Mouse (Mus musculus) lung, embryonic 16.5 days (tissue): ENCODE results near the gene Ncf1. TPM values are rescaled to one million over a fixed set of nuclear protein-coding genes. Genes with fewer than 3 reads are reported as not detected.

Source experiments
- ATAC-seq: fragments of 200-750 bp; cut with Nextera tagmentation; 2 replicates; pipeline ENCODE4 v1.8.0; 2017; ENCODE audit warnings: low read depth, mild to moderate bottlenecking, moderate library complexity
- H3K27ac ChIP-seq: fragments of 300-500 bp; sonication (generic); 2 replicates; pipeline ENCODE4 v1.5.1; 2014; ENCODE audit warnings: mild to moderate bottlenecking, control low read depth, low read length
- H3K27me3 ChIP-seq: fragments of 300-500 bp; sonication (generic); 2 replicates; pipeline ENCODE4 v1.6.1; 2014; ENCODE audit warnings: low read depth, low read length, mixed read lengths; ENCODE audit not compliant: control insufficient read depth, insufficient read depth
- H3K36me3 ChIP-seq: fragments of 300-500 bp; sonication (generic); 2 replicates; pipeline ENCODE4 v1.6.1; 2014; ENCODE audit warnings: low read length; ENCODE audit not compliant: control insufficient read depth, insufficient read depth
- H3K4me1 ChIP-seq: fragments of 300-500 bp; sonication (generic); replicated peaks from 2 replicates; pipeline ENCODE4 v1.6.1; 2014; ENCODE audit warnings: low read length, mixed read lengths; ENCODE audit not compliant: control insufficient read depth, insufficient read depth
- H3K4me2 ChIP-seq: fragments of 300-500 bp; sonication (generic); 2 replicates; pipeline ENCODE4 v1.6.1; 2014; ENCODE audit warnings: low read depth, low read length, control low read depth
- H3K4me3 ChIP-seq: fragments of 300-500 bp; sonication (generic); 2 replicates; pipeline ENCODE4 v1.5.1; 2014; ENCODE audit warnings: mild to moderate bottlenecking, low read length, control low read depth
- H3K9ac ChIP-seq: fragments of 300-500 bp; sonication (generic); 2 replicates; pipeline ENCODE4 v1.6.1; 2014; ENCODE audit warnings: low read length, control low read depth
- H3K9me3 ChIP-seq: fragments of 300-500 bp; sonication (generic); 2 replicates; pipeline ENCODE4 v1.6.1; 2016; ENCODE audit warnings: low read length; ENCODE audit not compliant: control insufficient read depth
- WGBS: fragments of 180-500 bp; shearing (Covaris S2); extraction: QIAGEN DNeasy Blood & Tissue Kit; methylation state at CpG from one replicate; pipeline ENCODE4 v1.1.7; 2014; 5-methylcytosine and 5-hydroxymethylcytosine counted together
- polyA plus RNA-seq: library from polyadenylated mRNA; unstranded; fragments of >200 nt; fragmentation: Nextera tagmentation; extraction: Ambion mirVana; gene quantifications from 2 replicates; pipeline ENCODE4 v1.2.1, GENCODE M21; 2015

Gene Ncf1
- polyA plus RNA-seq, 1 experiment from 2014 or later = 9.0 TPM

DNA sequence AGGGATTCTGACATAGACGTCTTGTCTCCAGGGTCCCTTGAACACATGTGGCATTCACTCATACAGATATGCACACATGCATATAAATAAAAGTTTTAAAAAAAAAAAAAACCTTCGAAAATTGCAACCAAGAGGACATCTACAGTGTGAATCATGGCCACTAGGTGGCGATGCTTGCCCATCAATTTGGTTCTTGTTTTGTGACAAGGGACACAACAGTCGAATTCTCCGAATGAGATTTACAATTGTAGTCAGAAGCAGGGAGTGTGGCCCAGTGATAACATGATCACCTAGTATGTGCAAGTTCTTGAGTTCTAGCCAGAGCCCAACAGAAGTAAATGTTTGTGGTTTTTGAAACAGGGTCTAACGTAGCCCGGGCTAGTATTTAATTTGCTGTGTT, 49.6 kb downstream of the Ncf1 start:
- no peak overlapping the region for H3K9ac ChIP-seq
- H3K27me3 ChIP-seq = no peaks in the 10 kb centered on the region
- H3K4me1 ChIP-seq = peaks cover 24% of the 10 kb centered on the region
- ATAC-seq = no peak
- no peak overlapping the region for H3K4me3 ChIP-seq
- H3K4me2 ChIP-seq = no peak overlapping the region
- no peaks in the 10 kb centered on the region for H3K36me3 ChIP-seq
- no peaks in the 10 kb centered on the region for H3K9me3 ChIP-seq
- WGBS = 21% methylated on average over 7 of the region's 7 CpGs
- no peak overlapping the region for H3K27ac ChIP-seq

DNA sequence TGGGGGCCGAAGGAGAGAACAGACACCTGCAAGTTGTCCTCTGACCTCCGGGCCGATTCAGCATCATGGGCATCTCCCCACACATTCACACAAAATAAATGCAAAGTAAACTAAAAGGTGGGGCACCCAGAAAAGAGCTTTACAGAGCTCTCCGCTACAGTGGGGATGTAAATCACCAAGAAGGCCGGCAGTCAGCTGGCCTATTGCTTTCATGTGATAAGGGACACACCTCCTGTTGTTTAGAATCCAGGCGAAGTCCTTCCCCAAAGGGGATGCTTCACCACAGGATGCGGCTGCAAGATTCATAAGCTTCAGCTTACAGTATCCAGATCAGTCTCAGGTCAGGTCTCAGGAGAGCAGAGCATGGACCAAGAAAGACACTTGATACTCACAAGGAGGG, 50.9 kb downstream of the Ncf1 start:
- Histone ChIP-seq H3K4me1 (peaks cover 23% of the 10 kb centered on the region), H3K36me3 (no peaks in the 10 kb centered on the region), H3K27me3 (no peaks in the 10 kb centered on the region), H3K4me2 (no peak overlapping the region), H3K27ac (no peak overlapping the region), H3K4me3 (no peak overlapping the region), H3K9ac (no peak overlapping the region), H3K9me3 (no peaks in the 10 kb centered on the region)
- ATAC-seq = no peak
- WGBS = 62% methylated on average over 7 of the region's 7 CpGs

DNA sequence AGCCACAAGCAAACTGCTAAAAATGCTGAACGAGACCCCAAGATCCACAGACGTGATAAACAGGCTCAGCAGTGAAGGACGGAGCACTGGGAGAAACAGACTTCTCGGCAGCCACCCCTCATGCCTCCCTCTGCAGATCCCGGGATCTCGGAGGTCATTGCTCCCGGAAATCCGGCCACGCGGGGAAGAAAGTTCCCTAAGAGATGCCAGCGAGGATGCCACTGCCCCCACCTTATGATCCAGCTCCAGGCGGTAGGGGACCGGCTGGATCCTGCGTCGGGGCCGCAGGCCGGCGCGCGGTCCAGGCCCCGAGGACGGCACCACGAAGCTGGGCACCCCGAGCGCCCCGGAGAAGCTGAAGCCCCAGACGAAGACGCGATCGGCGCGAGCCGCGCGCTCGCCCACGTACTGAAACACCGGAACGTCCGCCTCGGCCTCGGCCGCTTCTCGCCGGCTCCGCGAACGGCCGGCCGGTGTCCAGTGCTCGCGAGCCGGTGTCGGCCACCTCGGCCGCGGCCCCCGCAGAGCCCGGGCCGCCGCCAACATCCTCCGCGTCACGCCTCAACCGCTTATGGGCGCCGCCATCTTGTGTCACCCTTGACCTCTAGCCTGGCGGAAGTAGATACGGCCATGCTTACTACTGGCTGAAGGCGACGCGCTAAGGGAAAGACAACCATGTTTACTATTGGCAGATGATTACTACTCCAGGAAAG, 53.1 kb downstream of the Ncf1 start, which contains the start of gene Rcc1l:
Rcc1l (minus strand) TSS at position 606 of the 713 bp plus-strand sequence.
- H3K4me2 ChIP-seq = peak within 1 kb of the TSS; percentile 74
- H3K4me3 ChIP-seq = peak within 1 kb of the TSS; percentile 94
- H3K36me3 ChIP-seq = no peaks in the 10 kb centered on the region; the same call in 1 of the 2 replicates
- H3K27me3 ChIP-seq = no peaks in the 10 kb centered on the region
- peak; percentile 91 for ATAC-seq
- under 1% methylated on average over 54 of the region's 72 CpGs for WGBS
- H3K4me1 ChIP-seq = peaks cover 10% of the 10 kb centered on the region
- H3K9me3 ChIP-seq = no peaks in the 10 kb centered on the region
- H3K27ac ChIP-seq = peak within 1 kb of the TSS; percentile 80
- peak within 1 kb of the TSS; percentile 83 for H3K9ac ChIP-seq

DNA sequence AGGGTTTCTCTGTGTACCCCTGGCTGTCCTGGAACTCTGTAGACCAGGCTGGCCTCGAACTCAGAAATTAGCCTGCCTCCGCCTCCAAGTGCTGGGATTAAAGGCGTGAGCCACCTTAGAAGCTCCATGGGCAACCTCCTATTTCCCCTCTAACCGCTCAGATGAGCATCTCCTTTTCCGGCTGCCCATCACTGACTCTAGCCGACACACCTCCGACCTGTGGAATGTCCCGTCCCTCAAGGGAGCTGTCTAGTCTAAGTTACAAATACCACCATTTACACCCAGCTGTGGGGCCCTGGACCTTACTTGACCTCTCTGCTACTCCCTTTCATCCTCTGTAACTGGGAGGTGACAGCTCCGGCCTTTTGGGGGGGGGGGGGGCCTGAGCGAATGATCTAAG, 53.7 kb downstream of the Ncf1 start:
- peak overlapping the region; percentile 83 for H3K9ac ChIP-seq
- H3K4me1 ChIP-seq = peaks cover 10% of the 10 kb centered on the region
- no peaks in the 10 kb centered on the region for H3K27me3 ChIP-seq
- 10% methylated on average over 10 of the region's 10 CpGs for WGBS
- H3K27ac ChIP-seq = peak overlapping the region; percentile 80; the same call in 1 of the 2 replicates
- H3K36me3 ChIP-seq = no peaks in the 10 kb centered on the region; the same call in 1 of the 2 replicates
- H3K4me3 ChIP-seq = peak overlapping the region; percentile 94
- peak overlapping the region; percentile 74 for H3K4me2 ChIP-seq
- no peak for ATAC-seq
- no peaks in the 10 kb centered on the region for H3K9me3 ChIP-seq

DNA sequence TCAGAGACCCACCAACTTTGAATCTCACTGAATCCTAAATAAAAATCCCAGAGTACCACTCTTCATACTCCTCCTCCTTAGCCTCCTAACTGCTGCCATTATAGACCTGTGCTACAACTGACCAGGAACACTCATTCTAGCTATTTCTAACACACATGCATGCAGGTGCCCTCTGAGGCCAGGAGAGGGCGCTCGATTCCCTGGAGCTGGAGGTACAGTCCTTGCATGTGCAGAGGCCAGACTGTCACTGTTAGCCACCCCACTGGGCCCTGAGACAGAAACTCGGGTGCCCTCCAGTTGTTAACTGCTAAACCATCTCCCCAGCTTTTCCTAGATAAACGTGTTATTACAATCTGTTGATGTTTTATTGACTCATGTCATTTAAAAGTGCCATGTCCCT, 56.2 kb downstream of the Ncf1 start:
- H3K9ac ChIP-seq = no peak overlapping the region
- no peaks in the 10 kb centered on the region for H3K9me3 ChIP-seq
- H3K4me1 ChIP-seq = peaks cover 10% of the 10 kb centered on the region
- no peak overlapping the region for H3K4me2 ChIP-seq
- no peak overlapping the region for H3K27ac ChIP-seq
- no peaks in the 10 kb centered on the region; the same call in 1 of the 2 replicates for H3K36me3 ChIP-seq
- WGBS = 35% methylated on average over 4 of the region's 4 CpGs
- ATAC-seq = no peak
- no peak overlapping the region for H3K4me3 ChIP-seq
- H3K27me3 ChIP-seq = no peaks in the 10 kb centered on the region

DNA sequence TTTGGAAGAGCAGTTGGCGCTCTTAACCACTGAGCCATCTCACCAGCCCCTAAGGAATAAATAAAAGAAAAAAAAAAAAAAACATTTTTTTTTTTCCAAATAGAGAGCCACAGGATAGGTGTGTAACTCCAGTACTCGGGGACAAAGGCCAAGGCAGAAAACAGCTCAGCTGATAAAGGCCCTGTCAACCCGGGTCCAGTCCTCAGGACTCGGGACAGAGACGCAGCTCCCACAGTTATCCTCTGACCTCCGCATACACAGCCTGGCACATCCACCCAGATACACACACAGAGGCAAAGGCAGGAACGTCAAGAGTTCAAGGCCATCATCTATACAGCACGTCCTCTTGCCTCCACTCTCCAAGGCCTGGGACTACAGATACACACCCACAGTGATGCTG, 59.3 kb downstream of the Ncf1 start:
- H3K36me3 ChIP-seq = peaks cover 4% of the 10 kb centered on the region; the same call in 1 of the 2 replicates
- no peak overlapping the region for H3K9ac ChIP-seq
- 89% methylated on average over 8 of the region's 8 CpGs for WGBS
- no peak overlapping the region for H3K4me3 ChIP-seq
- H3K27ac ChIP-seq = no peak overlapping the region
- no peak for ATAC-seq
- H3K4me2 ChIP-seq = no peak overlapping the region
- no peaks in the 10 kb centered on the region for H3K4me1 ChIP-seq
- H3K27me3 ChIP-seq = no peaks in the 10 kb centered on the region
- no peaks in the 10 kb centered on the region for H3K9me3 ChIP-seq

Other genes with a start within 250 kb of the Ncf1 start
- 3.6 and 4.3 TPM in 2 replicates for gene Castor2, start 129.9 kb downstream of the Ncf1 start, polyA plus RNA-seq
- 22.5 and 22.8 TPM in 2 replicates for gene Rcc1l, start 52.9 kb downstream of the Ncf1 start, polyA plus RNA-seq
- gene Gtf2ird2, start 45.6 kb downstream of the Ncf1 start, polyA plus RNA-seq = 8.6 and 9.1 TPM in 2 replicates
- gene Gtf2i, start 85.1 kb upstream of the Ncf1 start, polyA plus RNA-seq = 165 and 170 TPM in 2 replicates
- gene Gtf2ird1, start 227.1 kb upstream of the Ncf1 start, polyA plus RNA-seq = 58.8 and 67.5 TPM in 2 replicates